Mouse (Mus musculus) urinary bladder, postnatal 36 days (tissue): ENCODE data around the gene Hfe.
A peak's percentile ranks its signal among the peaks of the same experiment; 100 is the strongest.
"Not testable (repeated sequence)": the region's sequence is repeated elsewhere in the genome, so short reads cannot be mapped to it uniquely, and the experiment has no call there.

Source experiments
- DNase-seq, 2 experiments: peaks; one replicate each; pipeline ENCODE4 v3.0.0; 2022; ENCODE audit warnings: low spot score in 2 of 2, mixed read lengths in 1 of 2

The Hfe gene

DNA sequence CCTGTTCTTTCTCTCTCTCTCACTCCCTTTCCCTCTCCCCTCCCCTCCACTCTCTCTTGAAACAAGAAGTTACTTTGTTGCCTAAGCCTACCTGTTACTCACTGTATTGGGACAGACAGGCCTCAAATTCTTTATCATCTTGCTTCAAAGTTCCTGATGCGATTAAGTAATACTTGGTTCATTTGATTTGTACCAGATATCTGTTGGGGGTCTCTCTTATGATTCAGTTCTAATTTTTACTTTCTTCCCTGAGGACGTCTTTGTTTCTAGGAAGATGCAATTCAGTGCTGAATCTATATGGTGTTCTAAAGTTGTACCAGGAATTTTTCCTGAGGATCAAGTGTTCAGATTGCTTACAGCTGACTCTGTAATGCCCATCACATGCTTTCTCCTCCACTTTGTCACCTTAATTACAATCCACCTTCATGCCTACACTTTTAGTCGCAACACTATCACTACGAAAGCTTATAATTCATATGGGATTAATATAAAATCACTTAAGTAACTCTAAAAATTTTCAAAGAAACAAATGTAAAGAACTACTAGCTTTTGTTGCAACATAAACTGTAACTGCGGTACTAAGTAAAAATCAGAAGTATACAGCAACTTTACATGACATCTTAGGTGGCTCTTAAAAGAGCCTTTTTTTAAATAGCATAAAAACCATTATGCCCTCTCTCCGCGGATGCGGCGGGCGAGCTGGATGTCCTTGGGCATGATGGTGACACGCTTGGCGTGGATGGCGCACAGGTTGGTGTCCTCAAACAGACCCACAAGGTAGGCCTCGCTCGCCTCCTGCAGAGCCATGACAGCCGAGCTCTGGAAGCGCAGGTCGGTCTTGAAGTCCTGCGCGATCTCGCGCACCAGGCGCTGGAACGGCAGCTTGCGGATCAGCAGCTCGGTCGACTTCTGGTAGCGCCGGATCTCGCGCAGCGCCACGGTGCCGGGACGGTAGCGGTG lies 34.0 kb upstream of the Hfe start:
- no peak for DNase-seq

DNA sequence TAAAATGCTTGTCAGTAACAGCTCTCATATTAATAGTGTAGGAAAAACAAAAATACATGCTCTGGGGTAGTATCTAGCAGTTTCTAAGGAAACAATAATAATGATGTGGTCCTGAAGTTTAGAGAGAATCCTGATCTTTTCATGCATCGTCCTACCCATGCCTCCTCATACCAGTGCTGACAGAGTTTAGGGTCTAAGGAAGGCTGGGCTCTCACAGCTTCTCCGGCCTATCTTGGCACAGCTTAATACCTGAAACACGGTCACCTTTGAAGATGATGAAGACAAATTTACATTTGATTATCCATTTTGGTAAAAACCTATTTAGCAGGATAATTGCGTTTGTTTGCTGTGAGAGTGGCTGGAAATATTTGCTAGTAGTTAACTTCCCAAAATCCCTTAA lies 33.3 kb upstream of the Hfe start:
- DNase-seq, result no peak

DNA sequence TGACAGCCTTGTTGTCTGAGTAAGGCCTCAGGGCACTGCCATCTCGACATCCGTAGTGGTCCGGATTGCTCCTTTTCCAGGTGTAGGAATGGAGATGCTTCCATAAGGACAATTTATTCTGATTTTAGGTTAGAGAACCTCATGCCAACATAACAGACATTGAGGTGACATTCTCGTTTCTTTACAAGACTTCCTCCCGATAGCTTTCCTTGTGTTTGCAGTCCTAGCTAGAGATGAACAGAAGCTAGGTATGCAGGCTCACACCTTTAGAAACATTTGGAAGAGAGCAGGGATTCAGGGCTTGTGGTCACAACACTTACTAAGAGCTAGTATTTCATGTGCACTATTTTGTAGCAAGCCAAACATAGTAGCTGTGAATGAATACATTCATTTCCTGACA lies 32.6 kb upstream of the Hfe start:
- no peak for DNase-seq

DNA sequence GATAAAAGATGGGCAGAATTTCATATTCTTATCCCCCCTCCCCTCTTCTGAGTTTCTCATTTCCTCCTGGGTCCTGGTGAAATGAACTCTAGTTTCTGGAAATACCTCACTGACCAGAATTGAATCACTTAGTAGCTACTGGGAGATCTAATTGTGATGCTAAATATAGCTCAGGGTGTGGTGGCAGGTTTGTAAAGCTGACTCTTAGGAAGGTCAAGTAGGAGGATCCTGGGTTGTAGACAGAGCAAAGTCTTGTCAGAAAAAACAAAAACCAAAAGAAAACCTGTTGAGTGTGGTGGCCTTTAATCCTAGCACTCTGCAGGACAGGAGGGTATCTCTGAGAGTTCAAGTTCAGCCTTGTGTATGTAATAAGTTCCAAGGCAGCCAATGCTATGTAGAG lies 31.4 kb upstream of the Hfe start:
- no peak for DNase-seq

DNA sequence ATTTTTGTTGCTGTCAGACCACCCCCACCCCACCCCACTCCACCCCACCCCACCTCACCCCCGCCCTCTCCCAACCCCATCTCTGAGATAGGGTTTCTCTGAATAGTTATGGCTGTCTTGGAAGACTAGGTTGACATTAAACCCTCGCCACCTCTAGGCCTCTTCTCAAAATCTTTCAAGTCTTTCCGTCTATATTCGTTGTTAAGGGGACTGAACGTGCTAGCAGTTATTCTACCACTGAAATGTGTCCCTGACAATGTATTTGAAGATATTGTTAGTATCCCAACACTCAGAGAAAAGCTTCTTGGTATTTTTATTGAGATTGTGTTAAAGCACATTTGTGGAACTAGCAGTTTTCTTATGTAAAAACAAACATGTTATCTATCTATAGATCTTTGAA lies 30.3 kb upstream of the Hfe start:
- no peak for DNase-seq

DNA sequence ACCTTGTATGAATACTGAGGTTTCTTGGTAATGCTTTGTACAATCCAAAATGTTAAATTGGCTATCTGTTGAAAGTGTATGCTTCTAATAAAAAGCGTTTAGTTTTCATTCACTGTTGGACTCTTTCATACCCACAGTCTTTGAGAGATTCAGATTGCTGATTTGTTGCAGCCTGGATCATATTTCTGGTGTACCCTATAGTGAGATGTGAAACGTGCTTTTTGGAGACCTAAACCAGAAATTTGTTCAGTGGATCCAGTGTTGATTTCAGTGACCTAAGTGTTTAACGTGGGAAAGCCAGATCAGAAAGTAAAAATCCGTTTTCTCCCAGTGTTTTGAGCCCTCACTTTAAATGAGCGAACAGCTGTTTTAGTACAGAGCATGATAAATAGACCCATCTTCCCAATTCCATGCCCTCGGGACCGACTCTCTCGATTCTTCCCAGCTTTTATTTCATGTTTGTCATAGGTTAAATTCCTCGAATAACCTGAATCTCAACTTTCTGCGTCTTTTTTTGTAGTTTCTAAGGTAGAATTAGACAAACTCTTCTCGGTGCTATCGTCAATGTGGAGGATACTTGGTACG lies 29.7 kb upstream of the Hfe start:
- DNase-seq, result no peak

DNA sequence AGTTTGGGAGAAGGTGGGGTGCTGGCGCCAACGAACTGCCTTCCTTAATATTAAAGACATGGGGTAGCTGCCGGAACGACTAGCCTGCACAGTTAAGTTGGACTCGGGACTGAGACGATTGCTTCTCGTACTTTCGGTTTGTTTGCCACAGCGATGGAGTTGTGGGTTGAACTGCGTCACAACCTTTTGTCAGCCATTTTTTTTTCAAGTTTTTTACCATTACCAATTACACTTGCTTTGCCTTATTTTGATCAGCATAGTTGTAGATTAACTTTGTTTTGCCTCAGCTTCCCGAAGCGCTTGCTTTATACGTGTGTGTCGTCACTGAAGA lies 29.2 kb upstream of the Hfe start:
- DNase-seq, result no peak

DNA sequence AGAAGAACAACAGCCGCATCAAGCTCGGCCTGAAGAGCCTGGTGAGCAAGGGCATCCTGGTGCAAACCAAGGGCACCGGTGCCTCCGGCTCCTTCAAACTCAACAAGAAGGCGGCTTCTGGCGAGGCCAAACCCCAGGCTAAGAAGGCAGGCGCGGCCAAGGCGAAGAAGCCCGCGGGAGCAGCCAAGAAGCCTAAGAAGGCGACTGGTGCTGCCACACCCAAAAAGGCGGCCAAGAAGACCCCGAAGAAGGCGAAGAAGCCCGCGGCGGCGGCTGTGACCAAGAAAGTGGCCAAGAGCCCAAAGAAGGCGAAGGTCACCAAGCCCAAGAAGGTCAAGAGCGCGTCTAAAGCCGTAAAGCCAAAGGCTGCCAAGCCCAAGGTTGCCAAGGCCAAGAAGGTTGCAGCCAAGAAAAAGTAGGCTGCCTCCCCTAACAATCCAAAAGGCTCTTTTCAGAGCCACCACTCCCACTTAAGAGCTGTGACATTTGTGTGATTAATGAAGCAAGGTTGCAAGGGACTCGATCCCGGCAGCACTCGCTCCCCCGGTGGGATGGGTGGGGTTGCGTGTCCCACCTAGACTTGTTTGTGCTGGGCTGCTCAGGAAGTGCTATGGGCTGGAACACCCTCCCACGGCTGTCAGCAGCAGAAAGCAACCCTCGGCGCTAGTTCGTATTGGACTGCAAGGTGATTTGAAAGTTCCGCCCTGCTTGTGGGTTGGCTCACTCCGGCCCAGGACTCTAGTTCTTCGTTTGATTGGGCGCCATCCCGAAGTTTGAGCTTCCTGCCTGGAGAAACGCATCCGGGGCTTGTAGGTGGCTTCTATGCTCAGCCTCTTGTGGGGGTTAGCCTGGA lies 28.6 kb upstream of the Hfe start:
- DNase-seq, result peak; percentile 86 to 94

DNA sequence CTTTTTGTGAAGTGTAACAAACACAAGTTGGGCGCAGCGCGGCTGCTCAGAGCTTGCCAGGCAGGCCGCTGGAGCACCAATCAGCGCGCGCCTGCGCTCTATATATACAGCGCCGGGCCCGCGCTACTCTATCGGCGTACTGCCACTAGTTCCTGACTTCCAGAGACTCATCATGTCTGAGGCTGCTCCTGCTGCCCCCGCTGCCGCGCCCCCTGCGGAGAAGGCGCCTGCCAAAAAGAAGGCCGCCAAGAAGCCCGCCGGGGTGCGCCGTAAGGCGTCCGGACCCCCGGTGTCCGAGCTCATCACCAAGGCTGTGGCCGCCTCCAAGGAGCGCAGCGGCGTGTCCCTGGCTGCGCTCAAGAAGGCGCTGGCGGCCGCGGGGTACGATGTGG lies 28.0 kb upstream of the Hfe start, which contains the start of gene Hist1h1c:
Hist1h1c (plus strand) TSS at position 132 of the 392 bp plus-strand sequence.
- peak; percentile 86 to 93 for DNase-seq

DNA sequence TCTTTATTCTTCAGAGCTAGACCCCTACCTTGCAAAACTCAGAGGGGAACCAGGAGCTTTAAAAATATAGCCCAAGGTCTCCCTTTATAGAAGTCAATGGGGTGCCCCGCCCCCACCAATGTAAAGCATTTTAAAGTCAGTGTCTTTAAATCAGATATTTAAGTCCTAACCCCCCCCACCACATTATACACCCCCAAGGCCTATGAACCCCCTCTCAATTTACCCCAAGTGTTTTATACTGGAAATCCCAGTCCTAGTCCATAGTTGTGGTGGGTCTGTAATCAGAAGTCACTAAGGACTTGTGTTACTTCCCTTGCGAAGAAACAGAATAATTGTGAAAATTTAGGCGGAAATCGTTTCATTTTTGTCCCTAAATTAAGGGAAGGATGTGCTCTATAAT lies 27.4 kb upstream of the Hfe start:
- DNase-seq, result no peak

DNA sequence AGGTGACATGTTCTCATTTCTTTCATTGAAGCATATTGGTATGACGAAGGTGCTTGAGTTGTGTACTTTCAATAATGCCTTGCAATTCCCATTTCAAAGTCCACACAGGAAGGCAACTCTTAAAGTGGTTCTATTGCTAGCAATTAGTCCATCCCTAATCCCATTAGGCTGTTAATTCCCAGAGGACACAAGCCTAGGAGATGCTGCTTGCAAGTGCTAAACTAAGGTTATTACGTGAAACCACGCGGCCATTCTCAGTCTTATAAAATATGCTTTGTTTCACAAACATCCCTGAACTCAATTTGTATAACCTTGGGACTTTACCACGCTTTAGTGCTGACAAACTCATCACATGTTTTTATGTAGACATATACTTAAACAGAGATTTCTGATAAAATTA lies 26.4 kb upstream of the Hfe start:
- no peak for DNase-seq

DNA sequence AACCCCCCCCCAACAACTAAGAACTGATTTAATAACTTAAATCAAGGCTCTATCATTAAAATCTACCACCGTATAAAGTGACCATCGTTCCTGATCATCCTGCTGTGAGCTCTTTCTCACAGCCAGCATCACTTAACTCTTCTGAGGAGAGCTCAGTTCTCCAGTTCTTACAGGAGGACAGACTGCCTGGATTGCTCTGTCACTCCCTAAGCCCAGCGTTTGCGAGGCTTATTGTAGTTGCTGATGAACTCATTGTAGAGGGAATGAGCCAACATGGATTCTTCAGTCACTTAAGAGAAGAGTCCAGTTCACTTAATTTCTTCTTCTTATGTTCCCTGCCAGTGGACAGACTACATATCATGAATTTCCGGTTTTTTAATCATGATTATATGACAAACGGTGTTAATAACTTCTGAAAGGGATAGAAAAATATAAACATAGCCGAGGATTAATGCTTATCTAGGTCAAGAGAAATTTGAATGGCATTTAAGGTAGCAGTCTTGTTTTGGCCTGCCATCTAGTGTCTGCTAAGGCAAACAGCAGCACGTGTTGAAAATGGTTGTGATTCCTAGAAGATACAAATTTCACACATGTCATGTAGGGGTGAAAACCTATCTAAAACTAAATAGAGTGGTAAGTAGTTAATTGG lies 21.6 kb upstream of the Hfe start:
- DNase-seq, result no peak

DNA sequence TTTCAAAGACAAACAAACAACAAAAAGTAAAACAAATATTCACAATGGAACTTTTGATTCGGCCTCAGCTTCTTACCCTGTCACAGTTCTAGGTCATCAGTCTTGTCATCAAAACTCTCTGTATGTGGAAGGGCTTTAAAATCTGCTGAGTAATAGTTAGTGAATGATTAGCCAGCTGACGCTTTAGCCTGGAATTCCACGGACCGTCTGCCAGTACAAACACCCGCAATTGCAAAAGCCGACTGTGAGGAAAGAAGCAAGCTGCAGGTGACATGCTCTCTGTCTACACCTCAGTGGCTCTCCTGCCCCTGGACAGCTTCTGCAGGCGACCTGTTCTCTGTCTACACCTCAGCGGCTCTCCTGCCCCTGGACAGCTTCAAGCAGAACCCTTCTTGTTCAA lies 19.8 kb upstream of the Hfe start:
- peak; percentile 32 to 52 for DNase-seq

DNA sequence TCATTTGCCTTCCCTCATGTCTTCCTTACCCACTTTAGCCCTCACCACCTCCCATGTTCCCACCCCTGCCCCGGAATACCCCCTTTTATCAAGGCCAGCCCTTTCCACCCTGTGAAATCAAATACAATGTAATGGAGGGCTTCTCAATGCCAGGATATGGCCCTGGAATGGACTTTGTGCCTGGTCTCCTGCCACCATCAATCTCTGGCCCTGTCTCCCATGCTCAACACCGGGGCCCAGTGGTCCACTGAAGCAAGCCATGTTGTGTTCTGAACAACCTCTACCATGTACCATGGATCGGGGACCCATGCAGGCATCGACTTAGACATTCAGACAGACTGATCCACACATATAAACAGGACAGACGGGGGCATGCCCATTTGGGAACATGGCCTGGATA lies 19.1 kb upstream of the Hfe start:
- no peak for DNase-seq

DNA sequence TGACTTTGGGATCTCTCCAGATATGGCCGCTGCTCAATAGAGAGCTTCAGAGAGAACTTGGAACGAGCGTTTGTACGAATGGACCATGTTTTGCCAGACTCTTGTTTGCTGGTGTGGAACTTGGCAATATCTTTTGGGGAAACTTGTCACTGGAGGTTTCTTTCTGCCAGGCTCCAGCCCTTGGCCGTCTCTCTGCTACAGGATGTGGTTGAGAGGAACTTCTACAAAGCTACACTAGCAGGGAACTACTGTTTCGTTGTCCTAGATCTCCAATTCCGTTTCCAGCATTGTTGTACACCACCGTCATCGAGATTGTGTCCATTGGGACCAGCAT lies 18.5 kb upstream of the Hfe start:
- no peak for DNase-seq

DNA sequence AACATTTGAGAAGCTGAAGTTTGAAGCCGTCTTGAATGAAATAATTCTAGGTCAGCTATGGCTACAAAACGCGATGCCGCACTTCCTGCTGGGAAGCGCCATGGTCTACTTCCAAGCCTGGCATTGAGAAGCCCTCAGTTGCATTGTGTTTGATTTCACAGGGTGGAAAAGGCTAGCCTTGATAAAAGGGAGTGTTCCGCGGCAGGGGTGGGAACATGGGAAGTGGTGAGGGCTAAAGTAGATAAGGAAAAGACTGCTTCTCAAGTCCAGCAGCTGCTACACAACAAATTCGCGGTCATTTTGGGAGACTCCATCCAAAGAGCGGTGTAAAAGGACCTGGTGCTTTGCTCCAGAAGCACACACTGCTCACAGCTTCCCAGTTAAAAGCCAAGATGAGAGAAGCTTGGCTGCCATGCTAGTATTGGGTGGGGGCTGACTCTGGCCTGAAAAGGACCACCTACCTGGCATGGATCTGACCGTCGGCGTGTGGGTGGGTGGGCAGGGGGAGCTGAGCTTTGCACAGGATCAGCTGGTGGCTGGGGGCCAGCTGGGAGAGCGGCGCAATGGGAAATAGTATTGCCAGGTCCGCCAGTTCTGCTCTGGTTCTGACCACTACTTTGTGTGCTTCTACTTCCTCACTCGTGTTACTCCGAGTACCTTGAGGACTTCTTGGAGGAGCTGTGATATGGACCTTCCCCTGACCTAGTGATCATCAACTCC lies 18.0 kb upstream of the Hfe start:
- no peak for DNase-seq

DNA sequence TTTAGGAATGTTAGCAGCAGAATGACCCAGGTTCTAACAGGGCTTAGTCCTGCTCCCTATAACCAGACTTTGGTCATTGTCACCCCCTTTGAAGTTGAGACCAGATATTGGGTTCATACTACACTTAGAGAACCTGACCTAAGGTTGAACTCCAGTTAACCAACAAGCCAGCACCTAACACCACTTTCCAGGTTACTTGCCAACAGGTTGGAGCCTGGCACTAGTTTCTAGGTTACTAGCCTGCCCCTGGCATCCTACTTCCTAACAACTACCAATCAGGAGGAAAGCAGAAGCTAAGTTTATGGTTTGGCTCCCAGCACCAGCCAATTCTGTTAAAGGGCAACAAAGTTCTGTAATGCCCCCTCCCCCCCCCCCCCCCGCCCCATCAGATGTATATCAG lies 14.6 kb upstream of the Hfe start:
- DNase-seq, result no peak

DNA sequence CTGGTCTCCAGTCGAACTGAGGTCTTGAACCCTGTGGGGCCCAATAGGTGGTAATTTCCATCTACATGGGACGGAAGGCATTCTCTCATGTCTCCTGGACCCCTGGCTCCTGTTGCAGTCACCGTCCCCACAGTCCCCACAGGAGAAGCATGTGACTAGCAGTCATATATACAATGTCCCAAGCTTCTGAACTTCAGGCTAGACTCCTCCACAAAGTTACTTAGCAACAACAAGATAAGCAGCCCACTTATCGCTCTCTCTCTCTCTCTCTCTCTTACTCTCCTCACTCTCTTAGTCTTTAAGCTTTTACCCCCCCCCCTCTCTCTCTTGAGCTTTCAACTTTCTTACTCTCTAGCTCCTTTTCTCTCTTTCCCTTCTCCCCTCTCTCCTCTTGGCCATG lies 13.6 kb upstream of the Hfe start:
- DNase-seq, result no peak

DNA sequence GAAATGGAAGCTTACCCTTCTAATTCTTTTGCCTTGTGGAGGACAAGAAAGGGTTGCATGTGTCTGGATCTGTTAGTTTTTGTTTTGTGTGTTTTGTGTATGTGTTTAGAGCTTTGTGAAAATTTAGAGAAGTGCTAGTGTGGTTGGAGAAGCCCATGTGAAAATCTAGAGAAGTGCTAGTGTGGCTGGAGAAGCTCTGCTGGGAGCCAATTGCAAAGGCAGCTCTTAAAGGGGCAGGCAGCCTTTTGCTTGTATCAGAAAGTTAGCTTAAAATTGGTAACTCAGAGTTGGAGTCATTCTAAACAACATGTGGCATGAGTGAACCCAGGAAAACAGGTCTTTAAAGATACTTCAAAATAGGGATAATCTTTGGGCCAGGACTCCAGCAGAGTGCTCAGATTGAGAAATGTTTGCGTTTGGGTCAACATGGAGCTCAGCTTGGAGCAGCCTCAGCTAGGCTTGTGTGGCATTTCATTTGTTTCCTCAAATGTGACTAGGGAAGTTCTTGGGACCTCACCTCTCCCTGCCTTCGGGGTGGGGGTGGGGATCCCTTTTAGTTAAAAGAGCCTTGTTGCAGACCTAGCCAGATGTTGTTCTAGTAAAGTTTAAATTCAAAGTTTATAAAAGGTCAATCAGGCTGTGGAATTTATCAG lies 7.1 kb upstream of the Hfe start:
- not testable (repeated sequence) for DNase-seq

DNA sequence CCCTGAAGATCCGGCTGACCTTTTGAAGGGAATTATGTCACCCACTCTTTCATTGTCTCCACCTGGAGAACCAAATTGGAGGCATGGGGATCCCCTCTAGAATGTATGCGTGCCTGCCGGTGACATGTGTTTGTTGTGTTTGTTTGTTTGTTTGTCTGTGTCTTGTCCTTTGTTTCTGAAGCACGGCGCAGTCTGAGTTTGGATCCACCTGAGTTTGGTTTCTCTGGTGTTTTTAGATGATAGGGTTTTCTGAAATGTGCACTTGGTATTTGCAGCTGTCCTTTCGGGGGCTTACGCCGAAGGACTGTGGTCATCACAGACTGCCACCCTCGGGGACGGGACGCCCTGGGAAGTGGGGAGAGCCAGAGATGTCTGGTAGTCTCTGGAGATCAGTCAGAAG lies 6.5 kb upstream of the Hfe start:
- DNase-seq, result no peak
